Mouse (Mus musculus) midbrain, embryonic 11.5 days (tissue): ENCODE results near the gene St6galnac3. TPM values are rescaled to one million over a fixed set of nuclear protein-coding genes. Genes with fewer than 3 reads are reported as not detected.

Experiments used
- ATAC-seq: fragments of 200-750 bp; cut with Nextera tagmentation; 2 replicates; pipeline ENCODE4 v1.8.0; 2017; ENCODE audit warnings: moderate TSS enrichment, moderate library complexity; ENCODE audit not compliant: low FRiP score
- DNase-seq: peaks from one replicate; pipeline ENCODE4 v3.0.0; 2015; ENCODE audit warnings: low spot score; ENCODE audit errors: missing footprints
- H3K27ac ChIP-seq: fragments of 300-500 bp; sonication (generic); 2 replicates; pipeline ENCODE4 v1.5.1; 2014; ENCODE audit warnings: low read depth, low read length
- H3K27me3 ChIP-seq: fragments of 300-500 bp; sonication (generic); 2 replicates; pipeline ENCODE4 v1.6.1; 2014; ENCODE audit warnings: mild to moderate bottlenecking, low read length, moderate library complexity, mixed read lengths; ENCODE audit not compliant: control insufficient read depth, insufficient read depth
- H3K36me3 ChIP-seq: fragments of 300-500 bp; sonication (generic); 2 replicates; pipeline ENCODE4 v1.6.1; 2014; ENCODE audit warnings: mild to moderate bottlenecking, low read length, moderate library complexity, mixed read lengths; ENCODE audit not compliant: control insufficient read depth, insufficient read depth
- H3K4me1 ChIP-seq: fragments of 300-500 bp; sonication (generic); 2 replicates; pipeline ENCODE4 v1.6.1; 2014; ENCODE audit warnings: low read length; ENCODE audit not compliant: control insufficient read depth, insufficient read depth
- H3K4me2 ChIP-seq: fragments of 300-500 bp; sonication (generic); 2 replicates; pipeline ENCODE4 v1.6.1; 2014; ENCODE audit warnings: mild to moderate bottlenecking, moderate library complexity
- H3K4me3 ChIP-seq: fragments of 300-500 bp; sonication (generic); 2 replicates; pipeline ENCODE4 v1.5.1; 2014; ENCODE audit warnings: low read depth, low read length
- H3K9ac ChIP-seq: fragments of 300-500 bp; sonication (generic); 2 replicates; pipeline ENCODE4 v1.6.1; 2014; ENCODE audit warnings: low read length
- H3K9me3 ChIP-seq: fragments of 300-500 bp; sonication (generic); 2 replicates; pipeline ENCODE4 v1.6.1; 2016; ENCODE audit warnings: low read length; ENCODE audit not compliant: control insufficient read depth
- WGBS: fragments of 180-500 bp; shearing (Covaris S2); extraction: QIAGEN DNeasy Blood & Tissue Kit; methylation state at CpG from one replicate; pipeline ENCODE4 v1.1.7; 2014; 5-methylcytosine and 5-hydroxymethylcytosine counted together
- polyA plus RNA-seq: library from polyadenylated mRNA; unstranded; fragments of >200 nt; fragmentation: Nextera tagmentation; extraction: Ambion mirVana; gene quantifications from 2 replicates; pipeline ENCODE4 v1.2.1, GENCODE M21; 2014

St6galnac3 gene
- polyA plus RNA-seq, 1 experiment from 2014 or later, result 35.7 TPM

GRCm38 (mm10) chr3:153723467-153724079 lies 1.4 kb downstream of the St6galnac3 start:
- no peak for DNase-seq
- Histone ChIP-seq H3K4me1 (peaks cover 7% of the 10 kb centered on the region), H3K27ac (no peak overlapping the region), H3K4me2 (peak overlapping the region; percentile 96; the same call in 1 of the 2 replicates), H3K4me3 (no peak overlapping the region), H3K36me3 (no peaks in the 10 kb centered on the region), H3K9me3 (no peaks in the 10 kb centered on the region), H3K27me3 (0 out of 2 replicates have a peak, but pooled peaks cover 2% of the 10 kb centered on the region), H3K9ac (peak overlapping the region; percentile 88; the same call in 1 of the 2 replicates)
- no peak for ATAC-seq
- 79% methylated on average over 9 of the region's 9 CpGs for WGBS

- Histone ChIP-seq H3K4me3 (no peak overlapping the region), H3K4me1 (peaks cover 7% of the 10 kb centered on the region), H3K9ac (no peak overlapping the region), H3K27me3 (0 out of 2 replicates have a peak, but pooled peaks cover 2% of the 10 kb centered on the region), H3K9me3 (no peaks in the 10 kb centered on the region), H3K27ac (no peak overlapping the region), H3K36me3 (no peaks in the 10 kb centered on the region), H3K4me2 (no peak overlapping the region)
- ATAC-seq (no peak), DNase-seq (no peak)
- WGBS, result 90% methylated on average over 16 of the region's 16 CpGs
Observed at GRCm38 (mm10) chr3:153721525-153721924, 3.4 kb downstream of the St6galnac3 start.

GRCm38 (mm10) chr3:153720922-153721321 lies 4.1 kb downstream of the St6galnac3 start:
- no peaks in the 10 kb centered on the region for H3K27me3 ChIP-seq
- H3K4me3 ChIP-seq, result no peak overlapping the region
- no peak for ATAC-seq
- H3K4me2 ChIP-seq, result no peak overlapping the region
- no peaks in the 10 kb centered on the region for H3K9me3 ChIP-seq
- no peaks in the 10 kb centered on the region for H3K36me3 ChIP-seq
- H3K9ac ChIP-seq, result no peak overlapping the region
- no peak overlapping the region for H3K27ac ChIP-seq
- no peak for DNase-seq
- H3K4me1 ChIP-seq, result peaks cover 7% of the 10 kb centered on the region
- 76% methylated on average over 4 of the region's 4 CpGs for WGBS

- no peaks in the 10 kb centered on the region for H3K9me3 ChIP-seq
- H3K27ac ChIP-seq, result no peak overlapping the region
- no peak overlapping the region for H3K9ac ChIP-seq
- 62% methylated on average over 3 of the region's 3 CpGs for WGBS
- no peak overlapping the region for H3K4me2 ChIP-seq
- H3K4me3 ChIP-seq, result no peak overlapping the region
- DNase-seq (no peak), ATAC-seq (no peak)
- no peaks in the 10 kb centered on the region for H3K36me3 ChIP-seq
- H3K27me3 ChIP-seq, result no peaks in the 10 kb centered on the region
- peaks cover 7% of the 10 kb centered on the region for H3K4me1 ChIP-seq
Observed at GRCm38 (mm10) chr3:153720296-153720695, 4.7 kb downstream of the St6galnac3 start.

- ATAC-seq, result peak; percentile 22; the same call in 1 of the 2 replicates
- H3K4me3 ChIP-seq, result no peak overlapping the region
- H3K27me3 ChIP-seq, result no peaks in the 10 kb centered on the region
- WGBS, result 77% methylated on average over 9 of the region's 9 CpGs
- no peak overlapping the region for H3K27ac ChIP-seq
- no peaks in the 10 kb centered on the region for H3K9me3 ChIP-seq
- H3K9ac ChIP-seq, result no peak overlapping the region
- peaks cover 5% of the 10 kb centered on the region for H3K4me1 ChIP-seq
- no peak for DNase-seq
- H3K36me3 ChIP-seq, result no peaks in the 10 kb centered on the region
- no peak overlapping the region for H3K4me2 ChIP-seq
Observed at GRCm38 (mm10) chr3:153719256-153719970, 5.6 kb downstream of the St6galnac3 start.

- Histone ChIP-seq H3K27ac (no peak overlapping the region), H3K9ac (no peak overlapping the region)
- no peak for ATAC-seq
Observed at GRCm38 (mm10) chr3:153718724-153719123, 6.2 kb downstream of the St6galnac3 start.

GRCm38 (mm10) chr3:153717742-153718141 lies 7.2 kb downstream of the St6galnac3 start:
- Histone ChIP-seq H3K4me3 (no peak overlapping the region), H3K4me2 (no peak overlapping the region), H3K9ac (no peak overlapping the region), H3K27me3 (no peaks in the 10 kb centered on the region), H3K4me1 (no peaks in the 10 kb centered on the region), H3K9me3 (no peaks in the 10 kb centered on the region; the same call in 1 of the 2 replicates), H3K27ac (no peak overlapping the region), H3K36me3 (no peaks in the 10 kb centered on the region)
- ATAC-seq, result no peak
- 79% methylated on average over 7 of the region's 7 CpGs for WGBS
- no peak for DNase-seq

More at GRCm38 (mm10) chr3:153718724-153719123, 6.2 kb downstream of the St6galnac3 start:
- no peak overlapping the region for H3K4me3 ChIP-seq
- no peaks in the 10 kb centered on the region; the same call in 1 of the 2 replicates for H3K9me3 ChIP-seq
- 74% methylated on average over 8 of the region's 8 CpGs for WGBS
- H3K27me3 ChIP-seq, result no peaks in the 10 kb centered on the region
- no peaks in the 10 kb centered on the region for H3K4me1 ChIP-seq
- DNase-seq, result no peak
- no peaks in the 10 kb centered on the region for H3K36me3 ChIP-seq
- H3K4me2 ChIP-seq, result no peak overlapping the region

- no peaks in the 10 kb centered on the region for H3K36me3 ChIP-seq
- H3K4me3 ChIP-seq, result no peak overlapping the region
- WGBS, result 60% methylated on average over 7 of the region's 7 CpGs
- no peaks in the 10 kb centered on the region; the same call in 1 of the 2 replicates for H3K9me3 ChIP-seq
- H3K27me3 ChIP-seq, result no peaks in the 10 kb centered on the region
- no peak overlapping the region for H3K9ac ChIP-seq
- ATAC-seq (no peak), DNase-seq (peak; percentile 78)
- H3K27ac ChIP-seq, result no peak overlapping the region
- no peak overlapping the region for H3K4me2 ChIP-seq
- H3K4me1 ChIP-seq, result no peaks in the 10 kb centered on the region
Observed at GRCm38 (mm10) chr3:153715646-153716045, 9.3 kb downstream of the St6galnac3 start.

GRCm38 (mm10) chr3:153710545-153710944 lies 14.4 kb downstream of the St6galnac3 start:
- H3K4me1 ChIP-seq, result no peaks in the 10 kb centered on the region
- H3K27ac ChIP-seq, result no peak overlapping the region
- no peak overlapping the region for H3K9ac ChIP-seq
- H3K36me3 ChIP-seq, result no peaks in the 10 kb centered on the region
- H3K4me2 ChIP-seq, result no peak overlapping the region
- peak; percentile 21 for DNase-seq
- H3K9me3 ChIP-seq, result no peaks in the 10 kb centered on the region; the same call in 1 of the 2 replicates
- no peak for ATAC-seq
- H3K4me3 ChIP-seq, result no peak overlapping the region
- no peaks in the 10 kb centered on the region for H3K27me3 ChIP-seq
- WGBS, result 74% methylated on average over 1 of the region's 1 CpGs
